Mouse (Mus musculus) megakaryocyte-erythroid progenitor cell, adult 5-6 weeks (primary cell): ENCODE data around the gene Fam193b. TPM values are rescaled to one million over a fixed set of nuclear protein-coding genes. Genes with fewer than 3 reads are reported as not detected.
A peak's percentile ranks its signal among the peaks of the same experiment; 100 is the strongest.

ENCODE experiments used
- ATAC-seq: replicated peaks from 2 replicates; pipeline ENCODE4 v1.8.0; 2016; ENCODE audit warnings: mild to moderate bottlenecking, inconsistent platforms; ENCODE audit not compliant: severe bottlenecking, poor library complexity, low FRiP score, low TSS enrichment
- total RNA-seq, 2 experiments: library from RNA; stranded (forward) in 1 of 2; stranded (reverse) in 1 of 2; fragments of 200-1000, 215-1000 nt in 1 of 2; fragments of >200 nt in 1 of 2; fragmentation: Nextera tagmentation in 1 of 2; gene quantifications; 2 replicates each; pipeline ENCODE4 v1.2.3; 2014 to 2017

Fam193b gene
- total RNA-seq, 2 experiments from 2014 or later, result 17.9 to 72.9 TPM

DNA sequence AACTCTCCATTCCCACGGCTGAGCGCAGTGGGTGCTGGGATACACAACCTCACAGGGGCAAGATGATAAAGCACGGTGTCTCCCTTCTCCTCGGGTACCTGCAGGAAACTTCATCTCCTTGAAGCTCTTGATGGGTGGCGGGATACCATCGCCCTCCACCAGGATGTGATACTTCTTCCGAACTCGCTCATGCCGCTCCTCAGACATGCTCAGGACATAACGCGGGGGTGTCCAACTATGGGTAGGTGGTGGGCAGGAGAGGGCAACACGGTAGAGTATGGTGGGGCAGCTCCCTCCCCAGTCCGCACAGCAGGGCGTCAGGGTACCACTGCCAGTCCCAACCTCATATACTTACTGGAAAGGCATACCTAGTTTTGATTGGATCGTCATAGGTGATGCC is 35.7 kb downstream of the Fam193b start:
- no peak for ATAC-seq

- ATAC-seq, result no peak
Measured at GRCm38 (mm10) chr13:55529198-55529915, 41.6 kb downstream of the Fam193b start, which contains the start of gene Dok3. Gene Dok3, minus strand, starts transcription at chr13:55529296.

DNA sequence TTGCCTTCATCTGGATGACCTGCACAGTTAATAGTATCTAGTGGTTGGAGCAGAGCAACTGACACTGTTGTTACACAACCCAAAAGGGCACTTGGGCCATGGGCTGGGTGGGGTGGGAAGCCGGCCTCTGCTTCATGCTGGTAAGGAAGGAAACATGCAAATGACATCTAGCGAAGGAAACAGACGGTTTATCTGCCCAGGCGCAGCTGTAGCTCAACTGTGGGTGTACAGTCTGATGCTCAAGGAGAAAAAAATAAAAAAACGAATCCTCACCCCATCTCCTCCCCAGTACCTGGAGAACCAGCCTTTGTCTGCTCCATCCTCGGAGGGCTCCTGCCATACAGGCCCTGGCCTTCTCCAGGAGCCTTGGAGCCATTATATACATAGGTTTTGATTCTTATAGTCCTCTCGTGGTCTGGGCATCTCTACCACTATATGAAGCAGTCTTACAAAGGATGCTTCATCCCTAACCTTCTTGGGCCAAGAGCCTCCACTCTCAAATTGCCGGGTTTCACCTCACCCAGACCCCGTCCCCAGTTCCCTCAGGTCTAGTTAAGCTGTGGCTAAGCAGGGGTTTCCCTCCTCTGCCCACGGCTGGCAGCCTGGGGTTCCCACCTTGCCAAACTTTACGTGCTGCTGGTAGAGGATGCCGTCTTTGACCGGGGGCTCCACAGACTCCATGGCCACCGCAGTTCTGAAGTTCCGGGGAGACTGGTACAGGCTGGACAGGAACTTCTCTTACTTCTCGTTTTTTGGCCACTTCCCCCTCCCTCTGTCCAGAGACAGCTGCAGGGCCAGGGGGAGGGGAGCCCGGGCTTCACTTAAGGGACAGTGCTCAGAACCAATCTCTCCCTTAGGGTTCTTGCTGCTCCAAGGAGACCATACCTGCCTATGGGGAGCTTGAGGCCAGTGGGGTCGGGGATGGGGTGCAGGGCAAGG is 42.8 kb downstream of the Fam193b start:
- peak; percentile 65 for ATAC-seq

GRCm38 (mm10) chr13:55527212-55527611 is 43.7 kb downstream of the Fam193b start:
- ATAC-seq, result no peak

DNA sequence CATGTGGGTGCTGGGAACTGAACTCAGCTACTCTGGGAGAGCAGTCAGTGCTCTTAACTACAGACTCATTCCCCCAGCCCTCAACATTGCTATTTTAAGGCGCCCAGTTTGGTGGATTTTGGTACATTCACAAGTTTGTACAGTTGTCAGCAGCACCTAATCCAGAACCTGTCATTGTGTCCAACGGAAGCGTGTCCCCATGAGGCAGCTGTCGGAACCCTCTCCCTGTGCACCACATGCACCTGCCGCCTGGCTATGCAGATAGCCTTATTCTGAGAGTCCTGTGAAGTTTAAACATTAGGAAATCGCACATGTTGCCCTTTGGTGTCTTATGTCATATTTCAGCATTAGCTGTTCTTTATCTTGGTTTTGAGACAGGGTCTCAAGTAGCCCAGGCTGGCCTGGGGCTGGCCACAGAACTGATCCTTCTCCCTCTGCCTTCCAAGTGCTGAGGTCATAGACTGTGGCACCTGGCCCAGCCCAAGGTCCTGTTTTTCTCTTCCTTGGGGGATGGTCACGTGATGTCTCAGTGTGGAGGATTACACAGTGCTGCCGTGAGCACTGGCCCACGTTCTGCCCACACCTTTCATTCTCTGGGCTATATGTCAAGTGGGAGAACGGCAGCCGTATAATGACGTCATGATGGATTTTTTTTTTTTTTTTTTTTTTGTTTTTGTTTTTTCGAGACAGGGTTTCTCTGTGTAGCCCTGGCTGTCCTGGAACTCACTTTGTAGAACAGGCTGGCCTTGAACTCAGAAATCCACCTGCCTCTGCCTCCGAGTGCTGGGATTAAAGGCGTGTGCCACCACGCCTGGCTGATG is 45.0 kb downstream of the Fam193b start:
- 0 out of 2 replicates have a peak, but pooled peaks have one; percentile 20 for ATAC-seq

GRCm38 (mm10) chr13:55523951-55524600 is 46.8 kb downstream of the Fam193b start:
- no peak for ATAC-seq

GRCm38 (mm10) chr13:55523278-55523677 is 47.6 kb downstream of the Fam193b start:
- no peak for ATAC-seq

- ATAC-seq, result no peak
Measured at GRCm38 (mm10) chr13:55522730-55523129, 48.2 kb downstream of the Fam193b start.

DNA sequence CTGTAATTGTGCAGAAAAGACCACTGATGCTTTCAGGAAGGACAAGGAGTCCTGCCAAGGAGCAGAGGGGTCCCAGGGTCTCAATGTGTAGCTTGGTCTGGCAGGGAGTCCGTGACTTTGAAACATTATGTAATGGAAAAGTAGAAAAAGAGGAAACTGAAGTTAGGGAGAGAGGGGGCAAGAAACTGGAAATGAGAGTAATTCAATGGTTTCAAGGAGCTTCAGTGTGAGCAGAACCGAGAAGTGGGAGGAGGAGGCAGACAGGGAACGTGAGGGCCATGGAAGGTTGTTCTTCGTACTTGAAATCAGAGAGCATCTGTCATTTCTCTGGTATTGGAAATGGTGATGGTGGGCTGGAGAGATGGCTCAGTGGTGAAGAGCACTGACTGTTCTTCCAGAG is 51.3 kb downstream of the Fam193b start:
- no peak for ATAC-seq

GRCm38 (mm10) chr13:55516955-55517354 is 54.0 kb downstream of the Fam193b start:
- ATAC-seq, result peak; percentile 51; the same call in 1 of the 2 replicates

GRCm38 (mm10) chr13:55513828-55514227 is 57.1 kb downstream of the Fam193b start:
- ATAC-seq, result no peak

DNA sequence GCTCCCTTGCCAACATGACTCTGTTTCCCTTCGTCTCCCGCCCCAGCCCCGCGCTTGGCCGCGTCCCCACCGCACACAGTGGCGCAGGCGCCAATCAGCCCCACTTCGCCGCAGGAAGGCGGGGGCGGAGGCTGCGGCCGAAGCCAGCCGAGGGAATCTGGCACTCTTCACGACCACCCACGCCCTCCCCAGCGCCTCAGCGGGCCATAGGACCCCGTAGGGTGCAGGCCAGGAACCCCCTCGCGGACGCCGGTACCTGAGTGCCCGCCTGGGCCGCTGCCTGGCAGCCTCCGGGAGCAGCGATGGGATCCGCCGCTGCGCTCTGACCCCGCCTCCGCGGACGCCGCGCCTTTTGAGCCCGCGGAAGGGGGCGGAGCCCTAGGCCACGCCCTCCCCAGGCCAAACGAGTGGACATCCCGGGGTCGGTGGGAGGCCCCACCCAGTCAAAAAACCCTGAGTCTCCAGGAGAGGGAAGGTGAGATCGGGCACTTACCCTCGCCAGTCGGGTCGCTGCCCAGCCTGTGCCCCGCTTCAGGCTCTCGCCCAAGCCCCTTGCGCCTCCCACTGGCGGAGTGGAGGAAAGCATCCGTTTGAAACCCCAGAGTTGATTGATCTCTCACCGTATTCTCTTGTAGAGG is 57.7 kb downstream of the Fam193b start, which contains the start of gene Pdlim7:
TSS of gene Pdlim7 (minus strand) at position 566 of the 638 bp plus-strand sequence.
- peak; percentile 62 for ATAC-seq

DNA sequence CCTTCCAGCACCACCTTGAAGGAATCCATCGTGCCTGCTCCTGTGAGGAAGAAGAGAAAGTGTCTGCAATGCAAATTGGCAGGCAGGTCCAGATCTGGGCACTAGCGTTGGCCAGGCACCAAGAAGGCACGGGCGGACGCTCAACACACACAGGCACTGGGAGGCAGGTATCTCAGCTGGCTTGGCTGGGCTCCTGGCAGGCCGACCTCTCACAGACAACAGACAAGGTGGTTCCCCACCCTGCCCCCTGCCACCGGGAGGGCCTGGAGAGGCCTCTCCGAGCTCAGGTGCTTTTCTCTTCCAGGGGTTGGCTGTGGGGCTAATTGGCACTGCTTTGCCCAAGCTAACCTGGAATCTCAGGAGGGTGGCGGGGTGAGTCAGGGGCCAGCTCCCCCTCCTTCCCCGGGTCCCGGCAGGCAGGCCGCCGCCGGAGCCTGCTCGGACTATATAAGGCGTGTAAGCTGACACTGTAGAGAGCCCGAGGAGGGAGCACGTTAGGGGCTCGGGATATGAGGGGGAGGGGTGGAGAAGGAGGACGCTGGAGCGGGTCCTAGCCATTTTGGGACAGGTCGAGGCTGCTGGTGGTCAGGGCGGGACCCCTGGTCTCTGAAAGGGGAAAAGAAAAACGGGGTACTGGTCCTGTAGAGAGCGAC is 58.4 kb downstream of the Fam193b start:
- no peak for ATAC-seq

GRCm38 (mm10) chr13:55511492-55511861 is 59.4 kb downstream of the Fam193b start:
- no peak for ATAC-seq

DNA sequence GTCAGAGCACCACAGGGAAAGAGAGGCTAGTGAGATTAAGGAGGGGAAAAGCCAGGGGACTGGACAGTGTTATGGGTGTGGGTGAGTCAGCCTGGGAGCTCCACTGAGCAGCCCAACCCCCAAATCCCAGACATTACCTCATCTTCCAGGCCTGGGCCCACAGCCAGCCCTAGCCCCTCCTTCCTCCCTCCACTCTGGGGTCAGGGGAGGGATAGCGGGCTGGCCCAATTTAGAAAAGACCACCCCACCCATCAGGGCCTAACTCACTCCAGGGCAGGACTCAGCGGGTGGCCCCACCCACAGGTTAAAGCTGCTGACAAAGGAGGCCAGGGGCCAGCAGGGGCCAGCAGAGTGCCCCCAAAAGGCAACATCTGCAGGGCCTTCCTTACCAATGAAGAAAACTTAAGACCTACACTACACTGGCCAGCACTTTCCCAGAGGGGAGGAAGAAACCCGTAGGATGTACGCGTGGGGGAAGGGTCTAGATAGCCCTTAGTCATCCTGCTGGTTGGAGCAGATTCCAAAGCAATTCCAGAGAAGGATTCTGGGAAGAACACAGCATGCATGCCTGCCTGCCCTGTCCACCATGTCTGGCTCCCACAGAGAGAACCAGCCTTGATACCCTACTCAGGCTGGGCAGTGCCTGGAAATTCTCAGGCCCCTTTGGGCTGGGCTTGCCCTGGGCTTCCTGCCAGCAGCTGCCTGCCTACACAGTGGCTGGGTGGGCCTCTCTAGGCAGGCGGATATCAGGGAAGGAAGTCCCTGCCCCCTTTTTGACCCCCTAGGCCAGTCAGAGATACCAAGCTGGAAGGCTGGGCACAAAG is 60.0 kb downstream of the Fam193b start:
- peak; percentile 24 for ATAC-seq

DNA sequence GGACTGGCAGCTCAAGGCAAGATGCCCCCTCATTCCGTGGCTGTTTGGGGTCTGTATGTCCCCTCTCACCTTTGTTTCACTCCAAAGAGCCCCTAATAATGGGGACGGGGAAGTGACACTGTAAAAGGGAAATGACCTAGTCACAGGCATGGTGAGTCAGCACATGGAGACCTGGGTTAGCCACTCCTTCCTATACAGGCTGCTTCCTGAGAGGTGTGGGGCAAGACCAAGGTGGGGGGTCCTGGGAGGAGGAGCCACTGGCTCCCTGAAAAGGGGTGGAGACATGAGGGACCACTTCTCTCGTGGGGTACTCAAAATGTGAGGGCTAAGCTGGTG is 60.6 kb downstream of the Fam193b start:
- ATAC-seq, result no peak

DNA sequence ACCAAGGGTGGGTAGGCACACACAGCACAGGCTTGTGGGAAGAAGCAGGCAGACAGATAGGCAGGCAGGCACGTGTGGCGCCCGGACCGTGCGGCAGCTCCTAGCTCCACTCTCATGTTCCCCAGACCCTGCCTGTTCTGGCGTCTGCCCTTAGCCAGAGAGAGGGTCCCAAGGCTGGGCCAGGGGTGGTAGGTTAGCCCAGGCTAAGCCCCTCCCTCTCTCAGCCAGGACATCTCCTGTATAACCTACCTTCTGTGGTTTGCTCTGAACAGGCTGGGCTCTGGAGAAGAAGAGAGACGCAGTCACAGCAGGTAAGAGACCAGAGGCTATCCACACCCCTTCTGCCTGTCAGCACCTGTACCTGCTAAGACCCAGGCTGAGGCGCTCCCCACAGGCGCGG is 62.4 kb downstream of the Fam193b start:
- ATAC-seq, result no peak
